Mouse (Mus musculus) E14TG2a.4 (cell line): ENCODE data around the gene Slc22a23.

Experiments used
- CTCF ChIP-seq: conservative IDR thresholded peaks from 2 replicates; pipeline ENCODE4 v1.5.1; 2014; ENCODE audit warnings: low read length
- NANOG ChIP-seq: IDR thresholded peaks from 2 replicates; pipeline ENCODE4 v1.6.1; 2014; ENCODE audit warnings: borderline replicate concordance, low read length, mixed read lengths
- POU5F1 ChIP-seq: IDR thresholded peaks from 2 replicates; pipeline ENCODE4 v1.6.1; 2014; ENCODE audit warnings: low read length, borderline replicate concordance

GRCm38 (mm10) chr13:34205216-34205615 lies 139.8 kb downstream of the Slc22a23 start:
- TF ChIP-seq CTCF (no peak), NANOG (no peak), POU5F1 (no peak)
